Mouse (Mus musculus) cerebellum, adult 2 months (tissue): ENCODE results near the gene Trem3. TPM values are rescaled to one million over a fixed set of nuclear protein-coding genes. Genes with fewer than 3 reads are reported as not detected.

Experiments used
- DNase-seq, 2 experiments: peaks; one replicate each; pipeline ENCODE4 v3.0.0; 2021
- H3K27ac ChIP-seq: fragments of 200-500 bp; 2 replicates; pipeline ENCODE4 v1.5.1; 2012; ENCODE audit warnings: low read length, control low read depth, inconsistent platforms; ENCODE audit not compliant: insufficient read depth
- H3K27me3 ChIP-seq: fragments of 200-500 bp; 2 replicates; pipeline ENCODE4 v1.6.1; 2012; ENCODE audit warnings: inconsistent platforms, mild to moderate bottlenecking, low read length, moderate library complexity; ENCODE audit not compliant: control insufficient read depth, insufficient read depth
- H3K4me1 ChIP-seq: fragments of 200-500 bp; 2 replicates; pipeline ENCODE4 v1.6.1; 2011; ENCODE audit warnings: low read length; ENCODE audit not compliant: control insufficient read depth, insufficient read depth
- H3K4me3 ChIP-seq: fragments of 200-500 bp; replicated peaks from 2 replicates; pipeline ENCODE3; 2011; ENCODE audit warnings: mild to moderate bottlenecking, low read depth, low read length, control low read depth; ENCODE audit not compliant: insufficient read depth
- CTCF ChIP-seq: fragments of 200-500 bp; IDR thresholded peaks from 2 replicates; pipeline ENCODE4 v1.5.1; 2011; ENCODE audit warnings: low read depth, mild to moderate bottlenecking, control low read depth, low read length, moderate library complexity, borderline replicate concordance; ENCODE audit not compliant: insufficient read depth
- POLR2A ChIP-seq: fragments of 200-500 bp; IDR thresholded peaks from 2 replicates; pipeline ENCODE4 v1.6.1; 2011; ENCODE audit warnings: low read length, control low read depth, borderline replicate concordance; ENCODE audit not compliant: insufficient read depth
- WGBS: fragments of 180-500 bp; shearing (Covaris S2); methylation state at CpG from one replicate; pipeline ENCODE4 v1.1.7; 2018; 5-methylcytosine and 5-hydroxymethylcytosine counted together
- polyA plus RNA-seq: library from polyadenylated mRNA; depleted of rRNA; stranded (reverse); fragments of >200 nt; gene quantifications from 2 replicates; pipeline ENCODE4 v1.2.3, GENCODE M21; 2012

The Trem3 gene
- polyA plus RNA-seq, 1 experiment, result not detected

DNA sequence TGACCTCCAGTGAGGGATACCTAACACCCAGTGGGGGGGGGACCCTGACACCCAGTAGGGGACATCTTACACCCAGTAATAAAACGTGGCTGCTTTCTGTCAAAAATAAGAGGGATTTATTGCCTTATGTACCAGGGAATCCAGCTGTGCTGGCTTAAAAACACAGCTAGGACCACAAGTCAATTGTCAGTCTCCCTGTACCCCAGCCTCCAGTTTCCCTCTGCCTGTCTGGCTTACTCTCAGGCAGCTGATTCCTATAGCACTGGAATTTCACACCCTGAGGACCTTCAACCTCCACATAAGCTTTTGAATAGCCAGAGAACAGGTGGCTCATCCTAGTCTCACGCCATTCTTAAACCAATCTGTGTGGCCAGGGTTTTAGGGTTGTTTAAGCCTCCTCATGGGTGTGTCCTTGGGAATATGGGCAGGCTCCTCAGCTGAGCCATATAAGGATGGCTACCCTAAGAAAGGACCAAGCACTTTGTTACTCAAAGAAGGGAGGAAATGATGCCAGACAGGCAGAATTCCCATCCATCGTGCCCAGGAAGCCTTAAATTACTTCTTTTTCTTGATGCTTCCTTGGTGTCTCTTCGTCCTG lies 11.7 kb upstream of the Trem3 start:
- Histone ChIP-seq H3K4me1 (no peaks in the 10 kb centered on the region), H3K4me3 (no peak overlapping the region), H3K27me3 (no peaks in the 10 kb centered on the region), H3K27ac (no peak overlapping the region)
- DNase-seq, result no peak
- 63% methylated on average over 4 of the region's 4 CpGs for WGBS
- TF ChIP-seq POLR2A (no peak), CTCF (no peak)

DNA sequence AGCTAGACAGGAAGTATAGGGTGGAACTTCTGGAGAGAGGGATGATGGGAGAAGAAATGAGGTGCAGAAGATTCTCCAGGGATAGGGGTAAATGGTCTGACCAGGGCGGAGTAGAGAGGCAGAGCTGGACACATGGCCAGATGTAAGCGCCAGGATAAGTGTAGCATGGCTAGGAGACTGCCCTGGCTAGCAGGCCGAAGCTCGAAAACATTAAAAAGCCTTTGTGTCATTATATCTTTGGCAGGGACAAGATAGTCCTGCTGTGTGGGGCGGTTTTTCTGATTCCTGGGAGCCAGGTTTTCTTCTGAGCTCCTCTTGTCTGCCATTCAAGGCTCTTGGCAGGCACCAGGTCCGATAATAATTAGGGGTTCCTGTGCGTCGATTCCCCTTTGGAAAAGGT lies 10.0 kb upstream of the Trem3 start:
- no peaks in the 10 kb centered on the region for H3K27me3 ChIP-seq
- WGBS, result 57% methylated on average over 8 of the region's 8 CpGs
- DNase-seq, result no peak

DNA sequence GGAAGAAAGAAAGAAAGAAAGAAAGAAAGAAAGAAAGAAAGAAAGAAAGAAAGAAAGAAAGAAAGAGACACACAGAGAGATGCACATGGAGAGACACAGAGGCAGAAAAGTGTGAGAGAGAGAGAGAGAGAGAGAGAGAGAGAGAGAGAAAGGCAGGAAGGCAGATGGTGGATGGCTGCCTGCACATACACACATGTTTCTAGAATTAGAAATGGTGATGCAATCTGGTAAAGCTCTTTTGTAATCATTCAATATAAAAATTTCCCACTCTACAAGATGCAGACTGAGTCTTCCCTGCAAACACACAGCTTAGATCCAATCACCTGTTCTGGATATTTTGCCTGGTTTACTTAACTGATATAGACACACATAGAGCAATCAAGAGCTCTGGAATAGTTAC lies 1.5 kb downstream of the Trem3 start:
- TF ChIP-seq CTCF (no peak), POLR2A (no peak)
- DNase-seq, result no peak
- no peaks in the 10 kb centered on the region for H3K27me3 ChIP-seq
- H3K27ac ChIP-seq, result no peak overlapping the region
- H3K4me1 ChIP-seq, result no peaks in the 10 kb centered on the region
- H3K4me3 ChIP-seq, result no peak overlapping the region

More for the DNA sequence above, 10.0 kb upstream of the Trem3 start:
- Histone ChIP-seq H3K4me3 (no peak overlapping the region), H3K27ac (no peak overlapping the region), H3K4me1 (no peaks in the 10 kb centered on the region)
- no peak for TF ChIP-seq CTCF
- TF ChIP-seq POLR2A, result no peak

DNA sequence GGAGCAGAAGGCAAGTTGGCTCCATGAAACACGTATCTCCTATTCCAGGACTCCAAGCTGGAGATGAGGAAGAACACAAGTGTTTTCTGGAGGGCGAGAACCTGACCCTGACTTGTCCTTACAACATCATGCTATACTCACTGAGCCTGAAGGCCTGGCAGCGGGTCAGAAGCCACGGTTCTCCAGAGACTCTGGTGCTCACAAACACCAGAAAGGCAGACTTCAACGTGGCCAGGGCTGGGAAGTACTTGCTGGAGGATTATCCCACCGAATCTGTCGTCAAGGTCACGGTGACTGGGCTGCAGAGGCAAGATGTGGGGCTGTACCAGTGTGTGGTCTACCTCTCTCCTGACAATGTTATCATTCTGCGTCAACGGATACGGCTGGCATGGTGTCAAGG lies 1.9 kb downstream of the Trem3 start:
- no peak for TF ChIP-seq POLR2A
- TF ChIP-seq CTCF, result no peak
- 75% methylated on average over 11 of the region's 11 CpGs for WGBS
- H3K4me3 ChIP-seq, result no peak overlapping the region
- DNase-seq, result no peak
- no peaks in the 10 kb centered on the region for H3K4me1 ChIP-seq
- no peaks in the 10 kb centered on the region for H3K27me3 ChIP-seq
- no peak overlapping the region for H3K27ac ChIP-seq

DNA sequence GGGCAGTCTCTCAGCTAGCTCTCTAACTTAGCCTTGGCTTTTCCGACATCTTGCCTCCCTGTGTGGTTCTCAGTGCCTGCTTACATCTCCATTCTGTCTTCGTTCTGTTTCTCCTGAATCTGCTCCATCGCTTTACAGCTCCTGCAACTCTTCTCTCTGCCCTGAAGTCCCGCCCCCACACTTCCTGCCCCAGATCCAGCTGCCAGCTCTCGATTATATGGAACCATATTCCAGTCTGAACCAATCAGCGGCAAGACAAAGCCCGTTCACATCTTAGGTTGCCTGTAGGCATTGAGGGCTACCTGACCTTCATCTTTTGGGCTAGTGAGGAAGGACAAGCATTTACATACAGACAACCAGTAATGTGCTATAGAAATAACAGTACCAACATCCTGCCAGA lies 3.1 kb downstream of the Trem3 start:
- WGBS, result 91% methylated on average over 7 of the region's 7 CpGs
- Histone ChIP-seq H3K27me3 (no peaks in the 10 kb centered on the region), H3K4me1 (no peaks in the 10 kb centered on the region), H3K4me3 (no peak overlapping the region), H3K27ac (no peak overlapping the region)
- TF ChIP-seq POLR2A (no peak), CTCF (no peak)
- no peak for DNase-seq

DNA sequence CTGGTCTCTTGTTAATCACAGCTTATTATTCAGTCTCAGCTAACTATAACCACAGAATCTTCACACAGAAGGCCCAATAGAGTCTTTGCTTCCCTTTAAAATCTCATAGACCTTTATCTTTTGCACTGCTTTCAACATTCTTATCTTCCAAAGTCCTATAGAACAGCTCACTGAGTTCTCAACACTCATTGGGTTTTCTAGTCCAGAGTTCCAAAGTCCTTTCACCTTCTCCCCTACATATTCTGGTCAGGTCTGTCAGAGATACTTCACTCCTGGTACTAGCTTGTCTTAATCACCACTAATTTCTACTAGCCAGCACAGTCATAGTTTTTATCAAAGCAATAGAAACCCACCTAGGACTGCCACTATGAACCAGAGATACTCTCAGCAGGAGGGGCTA lies 9.0 kb downstream of the Trem3 start:
- no peak for DNase-seq
- H3K4me3 ChIP-seq, result no peak overlapping the region
- no peaks in the 10 kb centered on the region for H3K4me1 ChIP-seq
- TF ChIP-seq POLR2A (no peak), CTCF (no peak)
- no peaks in the 10 kb centered on the region; the same call in 1 of the 2 replicates for H3K27me3 ChIP-seq
- H3K27ac ChIP-seq, result no peak overlapping the region

DNA sequence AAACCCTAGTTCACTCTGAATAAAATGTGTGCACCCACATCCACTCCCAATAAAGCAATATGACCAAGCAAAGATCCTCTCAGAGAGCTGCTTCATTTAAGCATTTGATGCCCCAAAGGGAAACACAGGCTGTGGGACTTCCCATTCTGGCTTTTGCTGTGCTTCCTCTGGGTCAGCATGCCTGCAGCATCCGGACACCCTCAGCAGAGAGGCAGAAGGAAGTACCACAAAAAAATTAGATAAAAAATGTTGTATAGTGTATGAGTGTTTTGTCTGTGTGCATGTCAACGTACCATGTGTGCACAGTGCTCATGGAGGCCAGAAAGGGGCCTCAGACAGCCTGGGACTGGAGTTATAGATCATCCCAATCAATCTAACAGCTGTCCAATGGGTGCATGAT lies 14.3 kb downstream of the Trem3 start:
- Histone ChIP-seq H3K27me3 (no peaks in the 10 kb centered on the region), H3K4me3 (no peak overlapping the region), H3K27ac (no peak overlapping the region), H3K4me1 (no peaks in the 10 kb centered on the region)
- DNase-seq, result no peak
- TF ChIP-seq CTCF (no peak), POLR2A (no peak)
- WGBS, result 72% methylated on average over 2 of the region's 2 CpGs

DNA sequence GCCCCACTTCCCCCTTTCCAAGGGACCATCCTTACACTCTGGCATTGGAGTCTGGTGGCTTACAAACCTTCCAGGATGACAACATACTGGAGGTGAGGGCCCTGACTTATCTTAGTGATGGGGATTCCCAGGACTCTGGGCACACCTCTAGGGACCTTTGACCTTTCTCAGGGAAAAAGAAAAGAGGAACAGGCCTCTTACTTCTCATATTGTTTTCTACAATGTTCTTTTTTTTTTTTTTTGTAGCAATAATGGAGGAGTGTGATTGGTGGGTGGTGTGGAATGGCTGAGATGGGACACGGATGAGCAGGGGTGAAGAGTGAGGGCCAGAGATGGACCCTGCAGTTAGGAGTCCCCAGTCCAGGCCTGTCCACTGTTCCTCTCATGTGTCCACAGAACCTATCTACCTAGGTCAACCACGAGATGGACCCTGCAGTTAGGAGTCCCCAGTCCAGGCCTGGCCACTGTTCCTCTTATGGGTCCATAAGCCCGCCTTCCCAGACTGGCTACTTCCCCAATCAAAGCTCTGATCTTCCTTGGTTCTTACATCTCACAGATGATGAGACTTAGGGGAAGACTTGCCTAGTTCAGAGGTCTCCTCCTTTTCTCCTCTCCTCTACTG lies 16.3 kb downstream of the Trem3 start, which contains the start of gene Treml4:
Gene Treml4, plus strand, starts transcription at position 555 of the 622 bp plus-strand sequence.
- 80% methylated on average over 3 of the region's 3 CpGs for WGBS
- no peaks in the 10 kb centered on the region for H3K4me1 ChIP-seq

More for the DNA sequence above, 16.3 kb downstream of the Trem3 start, which contains the start of gene Treml4:
- no peaks in the 10 kb centered on the region for H3K27me3 ChIP-seq
- TF ChIP-seq POLR2A (no peak), CTCF (no peak)
- no peak for DNase-seq
- H3K27ac ChIP-seq, result no peak within 1 kb of the TSS
- H3K4me3 ChIP-seq, result no peak within 1 kb of the TSS
